Mouse (Mus musculus) intestine, postnatal 0 days (tissue): ENCODE measurements around the gene Ubxn7. TPM values are rescaled to one million over a fixed set of nuclear protein-coding genes. Genes with fewer than 3 reads are reported as not detected.

Source experiments
- ATAC-seq: fragments of 200-750 bp; cut with Nextera tagmentation; 2 replicates; pipeline ENCODE4 v1.8.0; 2017; ENCODE audit warnings: mild to moderate bottlenecking, moderate TSS enrichment, moderate library complexity
- H3K27ac ChIP-seq: fragments of 300-500 bp; sonication (generic); 2 replicates; pipeline ENCODE4 v1.5.1; 2014; ENCODE audit warnings: mild to moderate bottlenecking, low read depth, low read length, moderate library complexity
- H3K27me3 ChIP-seq: fragments of 300-500 bp; sonication (generic); replicated peaks from 2 replicates; pipeline ENCODE4 v1.6.1; 2014; ENCODE audit warnings: low read length, mixed read lengths; ENCODE audit not compliant: control insufficient read depth, insufficient read depth
- H3K36me3 ChIP-seq: fragments of 300-500 bp; sonication (generic); 2 replicates; pipeline ENCODE4 v1.6.1; 2014; ENCODE audit warnings: mild to moderate bottlenecking, moderate library complexity; ENCODE audit not compliant: control insufficient read depth, insufficient read depth
- H3K4me1 ChIP-seq: fragments of 300-500 bp; sonication (generic); replicated peaks from 2 replicates; pipeline ENCODE4 v1.6.1; 2014; ENCODE audit warnings: antibody characterized with exemption, low read length, mixed read lengths; ENCODE audit not compliant: control insufficient read depth, insufficient read depth
- H3K4me2 ChIP-seq: fragments of 300-500 bp; sonication (generic); replicated peaks from 2 replicates; pipeline ENCODE4 v1.6.1; 2014; ENCODE audit warnings: low read depth, mild to moderate bottlenecking, moderate library complexity
- H3K4me3 ChIP-seq: fragments of 300-500 bp; sonication (generic); 2 replicates; pipeline ENCODE4 v1.5.1; 2014; ENCODE audit warnings: low read depth, low read length
- H3K9ac ChIP-seq: fragments of 300-500 bp; sonication (generic); 2 replicates; pipeline ENCODE4 v1.6.1; 2014; ENCODE audit warnings: mild to moderate bottlenecking, low read depth, low read length
- H3K9me3 ChIP-seq: fragments of 300-500 bp; sonication (generic); 2 replicates; pipeline ENCODE4 v1.6.1; 2016; ENCODE audit warnings: mixed run types; ENCODE audit not compliant: control insufficient read depth
- CTCF ChIP-seq: sonication (generic); IDR thresholded peaks from 2 replicates; pipeline ENCODE4 v1.5.1; 2016; ENCODE audit warnings: low read depth, mild to moderate bottlenecking, control low read depth, antibody characterized with exemption, moderate library complexity
- WGBS: fragments of 180-500 bp; shearing (Covaris S2); extraction: QIAGEN DNeasy Blood & Tissue Kit; methylation state at CpG from one replicate; pipeline ENCODE4 v1.1.7; 2014; 5-methylcytosine and 5-hydroxymethylcytosine counted together
- polyA plus RNA-seq: library from polyadenylated mRNA; unstranded; fragments of >200 nt; fragmentation: Nextera tagmentation; extraction: Ambion mirVana; gene quantifications from 2 replicates; pipeline ENCODE4 v1.2.1, GENCODE M21; 2015

Gene Ubxn7
- polyA plus RNA-seq, 1 experiment from 2014 or later = 6.8 TPM

DNA sequence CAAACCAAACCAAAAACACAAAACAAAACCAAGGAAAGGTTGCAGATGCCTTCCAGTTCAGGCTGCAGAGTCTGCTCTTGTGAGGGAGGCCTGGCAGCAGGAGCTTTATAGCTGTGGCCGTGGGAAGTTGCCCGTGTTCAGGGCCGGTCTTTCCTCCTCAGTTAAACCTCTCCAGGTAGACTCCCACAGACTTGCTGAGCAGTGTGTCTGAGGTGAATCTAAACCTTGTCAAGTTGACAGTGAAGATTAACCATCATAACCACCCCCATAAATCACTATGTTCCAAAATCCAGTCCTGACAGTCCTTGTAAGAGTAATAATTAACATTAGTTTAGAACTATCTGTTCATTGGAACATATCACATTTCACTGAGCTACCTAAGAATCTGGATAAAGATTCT is 95.4 kb downstream of the Ubxn7 start:
- no peak overlapping the region for H3K27ac ChIP-seq
- no peaks in the 10 kb centered on the region for H3K9me3 ChIP-seq
- H3K4me3 ChIP-seq = no peak overlapping the region
- WGBS = 55% methylated on average over 3 of the region's 3 CpGs
- no peak for TF ChIP-seq CTCF
- peaks cover 3% of the 10 kb centered on the region; the same call in 1 of the 2 replicates for H3K4me1 ChIP-seq
- H3K36me3 ChIP-seq = no peaks in the 10 kb centered on the region
- no peak for ATAC-seq
- H3K27me3 ChIP-seq = no peaks in the 10 kb centered on the region
- H3K9ac ChIP-seq = no peak overlapping the region
- no peak overlapping the region for H3K4me2 ChIP-seq

GRCm38 (mm10) chr16:32430474-32431046 is 98.5 kb downstream of the Ubxn7 start, which contains the start of gene Pcyt1a:
TSS of gene Pcyt1a (plus strand) at chr16:32430921.
- Histone ChIP-seq H3K4me2 (peak within 1 kb of the TSS; percentile 83), H3K9ac (peak within 1 kb of the TSS; percentile 91), H3K4me1 (peaks cover 3% of the 10 kb centered on the region; the same call in 1 of the 2 replicates), H3K27me3 (no peaks in the 10 kb centered on the region), H3K27ac (peak within 1 kb of the TSS; percentile 97), H3K9me3 (no peaks in the 10 kb centered on the region), H3K36me3 (no peaks in the 10 kb centered on the region), H3K4me3 (peak within 1 kb of the TSS; percentile 90)
- WGBS = under 1% methylated on average over 54 of the region's 54 CpGs
- TF ChIP-seq CTCF = peak; percentile 62
- ATAC-seq = peak; percentile 97

- 1% methylated on average over 28 of the region's 28 CpGs for WGBS
- Histone ChIP-seq H3K9me3 (no peaks in the 10 kb centered on the region), H3K27ac (peak overlapping the region; percentile 97), H3K4me1 (peaks cover 3% of the 10 kb centered on the region; the same call in 1 of the 2 replicates), H3K4me3 (peak overlapping the region; percentile 90), H3K4me2 (peak overlapping the region; percentile 83), H3K27me3 (no peaks in the 10 kb centered on the region), H3K36me3 (no peaks in the 10 kb centered on the region), H3K9ac (peak overlapping the region; percentile 91)
- TF ChIP-seq CTCF = no peak
- ATAC-seq = peak; percentile 63
Measured at GRCm38 (mm10) chr16:32431047-32431591, 99.1 kb downstream of the Ubxn7 start.

- H3K9ac ChIP-seq = peak overlapping the region; percentile 91; the same call in 1 of the 2 replicates
- no peaks in the 10 kb centered on the region for H3K9me3 ChIP-seq
- H3K4me1 ChIP-seq = peaks cover 3% of the 10 kb centered on the region; the same call in 1 of the 2 replicates
- peak overlapping the region; percentile 97; the same call in 1 of the 2 replicates for H3K27ac ChIP-seq
- no peaks in the 10 kb centered on the region for H3K36me3 ChIP-seq
- no peak for TF ChIP-seq CTCF
- no peaks in the 10 kb centered on the region for H3K27me3 ChIP-seq
- peak overlapping the region; percentile 90 for H3K4me3 ChIP-seq
- WGBS = 82% methylated on average over 1 of the region's 1 CpGs
- no peak for ATAC-seq
- peak overlapping the region; percentile 83 for H3K4me2 ChIP-seq
Measured at GRCm38 (mm10) chr16:32431926-32432325, 99.9 kb downstream of the Ubxn7 start.

- no peaks in the 10 kb centered on the region for H3K9me3 ChIP-seq
- H3K4me2 ChIP-seq = peak overlapping the region; percentile 18
- no peaks in the 10 kb centered on the region for H3K36me3 ChIP-seq
- ATAC-seq = no peak
- H3K4me3 ChIP-seq = peak overlapping the region; percentile 5; the same call in 1 of the 2 replicates
- no peak overlapping the region for H3K9ac ChIP-seq
- peaks cover 3% of the 10 kb centered on the region; the same call in 1 of the 2 replicates for H3K4me1 ChIP-seq
- H3K27me3 ChIP-seq = no peaks in the 10 kb centered on the region
- no peak overlapping the region for H3K27ac ChIP-seq
- WGBS = 83% methylated on average over 2 of the region's 2 CpGs
- TF ChIP-seq CTCF = no peak
Measured at GRCm38 (mm10) chr16:32433138-32433537, 101.1 kb downstream of the Ubxn7 start.

GRCm38 (mm10) chr16:32434066-32434465 is 102.0 kb downstream of the Ubxn7 start:
- no peak for ATAC-seq
- Histone ChIP-seq H3K4me3 (no peak overlapping the region), H3K4me1 (peaks cover 3% of the 10 kb centered on the region; the same call in 1 of the 2 replicates), H3K36me3 (no peaks in the 10 kb centered on the region), H3K27me3 (no peaks in the 10 kb centered on the region), H3K4me2 (peak overlapping the region; percentile 18; the same call in 1 of the 2 replicates), H3K9me3 (no peaks in the 10 kb centered on the region), H3K9ac (no peak overlapping the region), H3K27ac (no peak overlapping the region)
- TF ChIP-seq CTCF = no peak
- WGBS = 32% methylated on average over 6 of the region's 6 CpGs
